Mouse (Mus musculus) heart, adult 18-20 months (tissue): ENCODE measurements around the gene Clk1. TPM values are rescaled to one million over a fixed set of nuclear protein-coding genes. Genes with fewer than 3 reads are reported as not detected.
"Not testable (repeated sequence)": the region's sequence is repeated elsewhere in the genome, so short reads cannot be mapped to it uniquely, and the experiment has no call there.

ENCODE experiments used
- DNase-seq, 2 experiments: peaks; one replicate each; pipeline ENCODE4 v3.0.0; 2021 to 2022; ENCODE audit warnings: mixed read lengths in 1 of 2
- total RNA-seq, 2 experiments: library from RNA; stranded (reverse); gene quantifications; 2 replicates each; pipeline ENCODE4 v1.2.3; 2021

Gene Clk1
- total RNA-seq, 2 experiments from 2014 or later, result 43.0 to 61.3 TPM

DNA sequence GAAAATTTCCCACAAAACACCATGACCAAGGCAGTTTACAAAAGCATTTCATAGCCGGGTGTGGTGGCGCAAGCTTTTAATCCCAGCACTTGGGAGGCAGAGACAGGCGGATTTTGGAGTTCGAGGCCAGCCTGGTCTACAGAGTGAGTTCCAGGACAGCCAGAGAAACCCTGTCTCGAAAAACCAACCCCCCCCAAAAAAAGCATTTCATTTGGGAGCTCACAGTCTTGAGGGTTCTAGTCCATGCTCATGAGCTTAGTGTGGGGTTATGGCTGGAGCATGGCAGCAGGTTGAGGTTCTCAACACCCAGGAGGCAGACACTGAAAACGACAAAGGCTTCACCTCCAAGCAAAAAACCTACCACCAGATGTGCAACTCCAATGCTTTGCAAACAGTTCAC is 15.7 kb downstream of the Clk1 start:
- DNase-seq, result no peak

DNA sequence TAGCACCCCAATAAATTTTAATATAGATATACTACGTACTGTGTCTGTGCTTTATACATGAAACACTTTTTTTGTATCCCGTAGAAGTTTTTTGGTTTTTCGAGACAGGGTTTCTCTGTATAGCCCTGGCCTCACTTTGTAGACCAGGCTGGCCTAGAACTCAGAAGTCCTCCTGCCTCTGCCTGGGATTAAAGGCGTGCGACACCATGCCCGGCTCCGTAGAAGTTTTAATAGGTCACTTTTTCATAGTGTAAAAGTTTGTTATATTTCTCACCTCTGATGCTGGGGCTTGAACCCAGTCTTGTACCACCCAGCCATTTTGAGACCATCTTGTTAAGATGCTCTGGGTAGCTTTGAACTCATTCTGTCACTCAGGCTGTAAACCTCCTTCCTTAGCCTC is 16.5 kb downstream of the Clk1 start:
- DNase-seq, result no peak

DNA sequence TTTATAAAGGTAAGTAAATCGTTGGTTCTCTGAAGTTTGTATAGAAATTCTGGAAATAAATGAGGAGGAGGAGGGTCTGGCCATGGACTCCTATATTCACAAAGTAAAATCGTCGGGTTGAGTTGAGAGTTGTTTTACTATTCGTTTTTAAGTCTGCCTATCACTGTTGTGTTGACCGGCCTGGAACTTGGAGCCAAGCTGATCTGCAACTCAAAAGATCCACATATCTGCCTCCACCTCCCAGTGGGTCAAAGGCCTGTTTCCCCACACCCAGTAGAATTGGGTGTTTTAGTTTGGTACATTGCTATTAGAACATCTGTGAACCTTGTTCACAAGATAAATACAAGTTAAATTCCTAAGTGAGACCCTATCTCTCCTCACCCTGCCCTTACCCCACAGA is 20.1 kb downstream of the Clk1 start:
- DNase-seq, result no peak

DNA sequence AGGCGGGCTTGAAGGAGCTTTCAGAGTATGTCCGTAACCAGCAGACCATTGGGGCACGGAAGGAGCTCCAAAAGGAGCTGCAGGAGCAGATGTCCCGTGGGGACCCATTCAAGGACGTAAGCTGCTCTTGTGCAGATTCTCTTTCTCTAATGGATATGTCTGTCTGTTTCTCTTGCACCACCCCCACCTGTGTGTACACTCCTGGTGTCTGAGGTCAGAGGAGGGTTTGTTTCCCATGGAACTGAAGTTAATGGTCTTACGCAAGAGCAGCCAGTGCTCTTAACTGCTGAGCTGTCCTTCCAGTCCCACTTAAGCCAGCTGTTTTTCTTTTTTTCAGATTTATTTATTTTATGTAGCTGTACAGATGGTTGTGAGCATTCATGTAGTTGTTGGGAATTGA is 22.5 kb downstream of the Clk1 start:
- no peak for DNase-seq

DNA sequence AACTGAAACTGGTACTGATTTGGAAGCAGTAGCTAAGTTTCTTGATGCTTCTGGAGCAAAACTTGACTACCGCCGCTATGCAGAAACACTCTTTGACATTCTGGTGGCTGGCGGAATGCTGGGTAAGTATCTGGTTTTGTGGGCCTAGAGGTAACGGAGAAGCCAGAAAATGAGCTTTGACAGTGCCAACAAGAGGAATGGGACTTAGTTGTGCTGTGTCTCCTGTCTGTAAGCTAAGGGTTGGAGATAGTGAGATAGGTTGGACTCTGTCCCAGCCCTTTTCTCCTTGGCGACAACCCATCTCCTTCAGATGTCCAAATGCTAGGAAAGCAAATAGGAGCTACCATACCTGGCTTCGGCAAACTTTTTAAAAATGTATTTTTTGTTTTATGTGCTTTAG is 26.1 kb downstream of the Clk1 start:
- DNase-seq, result no peak

DNA sequence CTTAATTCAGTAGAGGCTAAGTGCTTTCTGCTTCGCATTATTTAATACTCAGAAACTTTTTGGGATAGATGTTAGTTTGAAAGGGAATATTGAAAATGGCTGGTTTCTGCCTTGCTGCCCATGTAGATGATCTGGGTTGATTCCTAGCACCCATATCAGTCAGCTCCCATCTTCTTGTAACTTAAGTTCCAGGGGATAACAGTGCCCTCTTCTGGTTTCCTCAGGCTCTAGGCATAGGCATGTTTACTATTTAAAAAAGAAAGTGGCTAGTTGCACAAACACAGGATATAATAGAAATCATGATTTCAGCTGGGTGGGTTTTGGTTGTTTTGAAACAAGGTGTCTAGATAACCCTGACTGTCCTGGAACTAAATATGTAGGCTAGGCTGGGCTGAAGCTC is 27.7 kb downstream of the Clk1 start:
- DNase-seq, result no peak

DNA sequence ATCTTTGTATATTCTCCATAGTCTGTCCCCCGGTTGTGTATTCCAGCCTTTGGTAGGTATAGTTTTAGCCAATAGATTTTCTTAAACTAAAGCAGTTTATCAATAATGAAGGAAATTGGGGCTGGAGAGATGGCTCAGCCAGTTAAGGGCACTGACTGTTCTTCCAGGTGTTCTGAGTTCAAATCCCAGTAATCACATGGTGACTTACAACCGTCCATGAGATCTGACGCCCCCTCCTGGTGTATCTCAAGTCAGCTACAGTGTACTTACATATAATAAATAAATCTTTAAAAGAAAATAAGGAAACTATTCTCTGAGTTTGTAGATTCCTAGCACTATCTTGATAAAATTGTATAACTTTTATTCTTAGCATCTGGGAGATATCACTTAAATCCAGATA is 28.5 kb downstream of the Clk1 start:
- no peak for DNase-seq

DNA sequence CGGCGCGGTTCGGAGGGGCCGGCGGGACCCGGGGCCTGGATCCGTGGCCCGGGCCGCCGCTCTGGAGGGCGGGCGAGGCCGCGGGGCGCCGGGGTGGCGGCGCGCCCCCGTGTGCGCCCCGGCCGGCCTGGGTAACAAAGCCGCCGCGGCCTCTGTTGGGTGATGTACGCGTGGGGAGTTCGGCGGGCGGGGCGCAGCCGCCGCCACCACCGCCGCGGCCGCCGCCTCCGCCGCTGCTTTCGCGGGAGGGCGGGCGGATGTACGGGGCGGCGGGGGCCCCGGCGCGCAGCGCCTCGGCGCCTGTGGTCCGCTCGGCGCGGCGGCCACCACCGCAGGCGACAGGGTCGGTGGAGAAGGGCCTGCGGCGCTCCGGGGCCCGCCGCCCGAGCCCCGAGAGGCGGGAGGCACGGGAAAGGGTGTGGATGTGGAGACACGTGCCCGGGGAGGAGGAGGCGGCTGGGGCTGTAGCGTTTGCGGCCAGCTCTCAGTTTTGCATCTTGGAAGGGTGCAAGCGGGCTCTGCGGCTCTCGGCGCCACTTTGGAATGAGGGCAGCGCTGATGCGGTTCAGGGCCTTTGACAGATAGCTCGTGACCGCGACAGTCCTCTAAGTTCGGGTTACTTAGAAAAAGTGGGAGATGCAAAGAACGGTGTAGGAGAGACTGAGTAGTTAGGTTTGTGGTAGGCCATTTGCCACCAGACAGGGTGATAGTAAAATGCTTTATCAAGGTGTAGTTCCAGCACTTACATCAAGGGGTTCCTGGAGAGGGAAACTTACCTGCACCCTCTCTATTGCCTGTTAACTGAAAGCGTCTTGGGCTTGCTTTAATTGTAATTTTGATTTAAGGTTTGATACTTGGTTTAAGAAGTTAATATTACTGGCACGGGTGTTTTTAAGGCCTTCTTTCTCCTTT is 30.3 kb downstream of the Clk1 start:
- DNase-seq, result peak; percentile 51 to 56

DNA sequence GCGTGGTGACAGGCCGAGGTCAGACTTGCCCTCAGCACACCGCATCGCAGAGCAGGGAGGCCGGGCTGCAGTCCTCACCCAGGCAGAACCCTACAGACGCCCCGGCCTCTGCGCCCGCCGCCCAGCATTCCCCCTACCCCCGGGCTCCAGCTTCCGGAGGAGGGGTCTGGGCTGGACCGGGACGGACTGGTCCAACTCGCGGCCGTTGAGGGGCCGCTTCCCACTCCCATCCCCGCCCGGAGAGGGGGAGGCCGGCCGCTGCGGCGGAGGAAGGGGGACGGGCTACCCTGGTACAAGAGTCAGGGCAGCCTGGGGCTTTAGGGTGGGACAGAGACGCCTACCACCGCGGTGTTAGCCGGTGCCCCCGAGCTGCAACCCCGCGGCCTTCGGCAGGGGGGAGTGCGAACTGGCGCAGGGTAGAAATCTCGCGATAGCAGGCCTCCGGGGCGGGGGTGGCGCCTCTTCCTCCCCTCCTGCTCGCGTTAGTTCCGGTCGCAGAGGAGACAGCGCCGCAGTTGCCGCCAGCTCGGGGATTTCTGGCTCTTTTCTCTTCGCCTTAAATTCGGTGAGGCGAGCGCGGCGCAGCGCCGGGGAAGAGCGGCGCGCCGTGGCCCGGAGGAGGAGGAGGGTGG is 31.1 kb downstream of the Clk1 start, which contains the start of gene Bzw1:
Bzw1 (plus strand) TSS at position 247 of the 632 bp plus-strand sequence.
- DNase-seq, result peak; percentile 93 to 95

DNA sequence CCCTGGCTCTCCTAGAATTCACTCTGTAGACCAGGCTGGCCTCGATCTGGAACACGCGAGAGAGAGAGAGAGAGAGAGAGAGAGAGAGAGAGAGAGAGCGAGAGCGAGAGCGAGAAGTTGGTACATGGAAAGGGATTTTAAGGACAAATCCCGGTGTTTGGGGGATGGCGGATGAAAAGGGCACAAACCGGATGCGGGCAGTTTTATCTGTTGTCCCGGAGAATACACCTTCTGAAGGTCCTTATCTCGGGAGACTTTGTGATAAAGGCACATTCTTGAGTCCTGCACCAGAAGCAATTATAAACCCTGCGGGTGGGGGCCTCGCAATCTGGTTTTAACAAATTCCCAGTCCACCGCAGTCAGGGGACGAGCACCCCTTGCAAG is 31.6 kb downstream of the Clk1 start:
- no peak for DNase-seq

DNA sequence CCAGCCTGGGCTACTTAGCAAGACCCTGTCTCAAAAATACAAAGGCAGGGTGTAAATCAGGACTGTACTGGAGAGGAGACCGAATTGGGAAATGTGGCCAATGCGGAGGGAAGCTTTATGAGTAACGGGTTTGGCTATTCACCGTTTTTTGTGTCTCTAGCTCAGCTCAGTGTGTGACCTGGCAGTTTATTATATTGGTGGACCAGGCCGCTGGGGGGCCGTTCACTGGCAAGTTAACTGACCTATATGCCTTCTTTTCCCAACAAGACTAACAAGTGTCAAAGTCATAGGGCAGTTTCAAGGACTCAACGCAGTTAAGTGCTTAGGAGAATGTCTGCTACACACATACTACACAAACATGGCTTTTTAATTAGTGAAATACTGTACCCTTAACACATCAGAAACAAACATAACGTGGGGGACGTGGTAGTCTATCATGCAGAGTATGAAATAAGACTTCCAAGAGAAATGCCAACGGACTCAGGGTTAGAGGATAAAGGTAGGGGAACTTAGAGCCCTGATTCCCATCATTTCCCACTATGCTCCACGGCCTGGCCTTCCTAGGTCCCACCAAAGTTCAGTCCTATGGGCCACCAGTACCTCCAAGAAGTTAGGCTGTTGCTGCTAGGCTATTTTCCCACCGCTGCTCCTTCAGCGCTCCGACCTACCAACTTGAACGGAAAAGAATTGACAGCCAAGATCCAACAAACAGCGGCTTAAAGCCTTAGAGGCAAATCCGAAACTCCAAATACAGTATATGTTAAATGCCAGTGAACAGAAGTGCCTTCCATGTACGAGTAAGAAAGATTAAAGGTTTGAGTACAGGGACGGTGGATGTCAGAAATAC is 32.2 kb downstream of the Clk1 start:
- DNase-seq, result no peak

DNA sequence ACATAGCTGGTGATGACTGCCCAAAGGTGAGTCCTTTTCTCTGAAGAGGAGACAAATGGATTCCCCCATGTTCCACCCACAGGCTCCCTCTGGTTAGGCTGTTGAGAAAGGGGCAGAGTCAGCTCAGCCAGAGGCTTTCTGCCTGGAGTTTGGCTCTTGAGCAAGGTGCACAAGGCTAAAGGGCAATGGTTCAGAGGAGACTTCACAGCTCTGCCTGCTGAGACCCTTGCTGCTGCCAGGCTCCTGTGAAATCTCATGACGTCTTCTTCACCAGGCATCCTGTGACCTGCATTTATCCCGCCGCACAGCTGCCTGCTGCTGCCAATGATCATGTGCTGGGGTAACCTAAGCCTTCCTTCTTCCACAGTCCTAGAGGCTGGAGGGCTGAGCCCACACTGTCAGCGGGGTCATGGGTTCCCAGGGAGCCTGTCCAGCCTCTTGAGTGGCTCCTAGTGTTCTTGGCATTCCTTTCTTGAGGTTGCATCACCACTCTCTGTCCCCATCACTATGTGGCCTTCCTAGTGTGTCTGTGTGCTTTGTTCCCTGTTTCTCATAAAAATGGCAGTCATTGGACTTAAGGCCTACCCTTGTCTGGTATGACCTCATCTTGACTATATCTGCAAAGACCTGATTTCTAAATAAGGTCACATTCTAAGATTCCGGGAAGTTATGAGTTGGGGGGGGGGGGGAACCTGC is 41.1 kb downstream of the Clk1 start:
- DNase-seq, result no peak

DNA sequence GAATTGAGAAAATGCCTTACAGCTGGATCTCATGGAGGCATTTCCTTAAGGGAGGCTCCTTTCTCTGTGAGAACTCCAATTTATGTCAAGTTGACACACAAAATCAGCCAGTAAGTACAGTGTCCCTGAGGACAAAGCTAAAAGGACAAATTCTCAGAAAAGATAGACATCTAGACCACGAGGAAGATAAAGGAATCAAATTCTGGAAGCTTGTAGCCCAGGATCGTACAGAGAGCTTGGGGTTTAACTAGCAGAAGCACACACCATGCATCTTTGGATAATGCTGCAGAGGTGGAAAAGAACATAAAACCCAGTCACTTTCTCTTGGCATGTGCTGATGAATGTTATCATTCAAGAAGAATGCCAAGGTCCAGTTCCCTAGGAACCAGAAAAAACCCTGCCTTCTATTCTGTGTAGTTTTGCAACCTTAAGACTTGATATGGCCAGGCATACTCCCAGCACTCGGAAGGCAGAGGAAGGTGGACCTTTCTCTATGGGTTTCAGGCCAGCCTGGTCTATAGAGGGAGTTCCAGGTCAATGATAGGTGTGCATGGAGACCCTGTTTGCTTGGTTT is 48.2 kb downstream of the Clk1 start:
- no peak for DNase-seq

DNA sequence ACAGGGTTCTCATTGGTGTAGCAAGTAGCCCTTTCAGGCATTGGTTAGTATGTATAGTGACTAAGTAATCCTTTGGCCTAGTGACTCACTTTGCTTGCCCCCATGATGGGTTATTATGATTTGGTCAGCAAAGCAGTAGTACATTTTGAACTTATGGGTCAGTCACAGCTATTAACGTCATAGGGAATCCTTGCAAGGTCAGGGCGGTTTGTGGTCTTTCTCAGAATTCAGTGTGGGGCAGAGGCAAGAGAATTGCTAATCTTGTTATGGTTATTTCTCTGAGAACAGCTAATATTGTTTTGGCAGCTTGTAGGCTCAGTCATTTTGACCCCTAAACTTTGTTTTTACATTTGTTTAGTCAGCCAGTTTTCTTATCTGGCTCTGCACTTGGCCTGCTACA is 49.6 kb downstream of the Clk1 start:
- DNase-seq, result not testable (repeated sequence)

DNA sequence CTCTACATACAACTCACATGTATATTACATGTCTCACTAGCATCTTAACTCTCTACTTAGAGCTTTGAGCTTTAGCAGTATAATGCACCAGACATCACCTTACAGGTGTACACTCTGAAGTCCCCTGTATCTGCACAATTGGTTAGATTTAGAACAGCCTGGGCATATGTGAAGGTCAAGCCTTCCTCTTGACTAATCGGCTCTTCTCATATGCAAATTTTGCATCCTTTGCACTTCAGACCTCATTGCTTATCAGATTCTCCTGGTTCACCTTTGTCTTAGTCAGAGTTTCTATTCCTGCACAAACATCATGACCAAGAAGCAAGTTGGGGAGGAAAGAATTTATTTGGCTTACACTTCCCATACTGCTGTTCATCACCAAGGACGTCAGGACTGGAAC is 54.1 kb downstream of the Clk1 start:
- DNase-seq, result no peak

DNA sequence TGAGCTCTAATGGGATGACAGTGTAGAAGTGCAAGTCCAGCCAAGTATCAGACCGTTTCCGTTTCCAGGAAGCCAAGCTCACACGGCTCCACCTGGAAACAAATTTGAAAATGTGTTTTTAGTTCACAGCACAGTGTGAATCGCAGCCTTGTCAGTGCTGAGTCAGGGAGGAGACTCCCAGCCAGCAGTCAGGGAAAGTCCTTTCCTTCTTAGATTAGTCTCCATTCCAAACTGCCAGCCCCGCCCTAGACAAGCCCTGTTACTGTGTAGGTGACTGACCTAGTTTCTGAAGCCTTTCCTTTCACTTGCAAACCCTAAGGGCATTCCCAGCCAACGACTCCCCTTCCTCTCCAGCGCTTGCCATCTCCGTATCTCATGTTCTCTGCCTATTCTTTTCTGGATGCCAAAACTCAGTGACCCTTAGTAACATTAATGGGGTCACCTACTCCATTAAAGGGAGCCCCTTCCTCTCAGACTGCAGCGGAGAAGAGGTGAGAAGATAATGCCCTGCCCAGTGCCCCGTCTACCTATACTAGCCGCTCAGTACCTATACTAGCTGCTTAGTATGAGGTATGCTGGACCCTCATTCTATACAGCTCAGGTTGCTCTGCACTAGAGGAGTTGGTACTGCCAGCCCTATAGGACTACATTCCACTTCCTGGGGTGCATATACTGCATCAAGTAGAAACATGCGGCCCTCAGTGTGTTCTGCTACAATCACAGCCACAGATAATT is 57.0 kb downstream of the Clk1 start:
- peak; percentile 8 to 29 for DNase-seq

DNA sequence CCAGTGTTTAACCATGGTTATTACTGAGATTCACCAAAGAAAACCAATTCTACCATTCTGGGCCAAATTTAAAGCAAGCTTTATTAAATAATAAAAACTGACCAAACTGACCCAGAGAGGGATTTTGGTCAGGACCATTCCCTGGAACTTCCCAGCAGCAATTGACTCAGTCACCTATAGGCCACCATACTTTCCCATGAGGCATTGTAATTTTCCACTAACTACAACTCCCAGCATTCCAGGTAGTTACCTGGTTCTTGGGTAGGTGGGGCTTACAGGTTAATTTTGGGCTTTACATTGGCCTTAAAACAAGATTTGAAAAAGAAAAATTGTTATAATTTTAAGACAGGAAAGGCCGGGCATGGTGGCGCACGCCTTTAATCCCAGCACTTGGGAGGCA is 58.0 kb downstream of the Clk1 start:
- no peak for DNase-seq

DNA sequence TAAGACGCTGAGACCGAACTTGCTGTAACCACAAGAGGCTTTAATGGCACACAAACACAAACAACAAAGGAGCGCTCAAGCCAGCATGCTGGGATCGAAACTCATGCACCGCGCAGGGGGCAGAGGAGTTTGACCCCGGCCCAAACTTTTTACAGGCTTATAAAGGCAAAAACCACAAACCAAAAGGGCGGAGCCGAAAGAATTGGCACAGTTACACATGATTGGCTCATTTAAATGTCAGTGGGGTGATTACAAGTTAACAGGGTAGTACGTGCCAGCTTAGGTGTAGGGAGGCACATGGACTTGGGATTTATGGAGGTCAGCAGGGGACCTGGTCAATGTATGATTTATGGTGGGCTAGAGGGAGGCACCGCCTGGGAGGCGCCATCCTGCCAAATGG is 59.3 kb downstream of the Clk1 start:
- DNase-seq, result no peak

DNA sequence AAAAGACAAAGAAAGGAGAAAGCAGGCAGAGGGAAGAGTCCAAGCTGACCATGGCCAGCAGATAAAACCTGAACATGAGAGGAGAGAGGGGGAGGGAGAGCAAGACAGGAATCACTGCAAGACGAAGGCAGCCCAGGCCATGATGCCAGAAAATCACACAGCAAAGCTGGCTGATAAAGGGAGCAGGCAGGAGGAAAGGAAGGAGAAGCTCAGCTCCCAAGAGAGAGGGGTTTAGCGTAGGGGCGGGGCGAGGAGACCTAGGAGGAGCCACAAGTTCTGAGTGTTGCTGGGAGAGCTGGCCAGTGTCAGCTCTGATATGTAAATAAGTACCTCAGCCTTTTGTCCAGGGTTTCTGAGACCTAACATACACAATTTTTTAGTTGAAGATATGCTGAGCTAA is 61.6 kb downstream of the Clk1 start:
- no peak for DNase-seq
